Mouse (Mus musculus) bone marrow macrophage, adult 2 months (primary cell): Measurements from ENCODE around the gene Ifne.

Source experiments
- CTCF ChIP-seq: IDR thresholded peaks from 2 replicates; pipeline ENCODE4 v1.5.1; 2012; ENCODE audit warnings: low read depth, mild to moderate bottlenecking, low read length, moderate library complexity
- POLR2A ChIP-seq: IDR thresholded peaks from 2 replicates; pipeline ENCODE4 v1.6.1; 2012; ENCODE audit warnings: mild to moderate bottlenecking, low read depth, low read length, borderline replicate concordance

GRCm38 (mm10) chr4:88845334-88845733 lies 34.7 kb downstream of the Ifne start:
- TF ChIP-seq POLR2A (no peak), CTCF (no peak)
